Mouse (Mus musculus): ENCODE results near the gene Zdhhc14.

- no peak for TF ChIP-seq TAL1 (conservative IDR thresholded peaks at IDR 0.05; ENCODE audit: low read depth, low read length)
- no peak for TF ChIP-seq CTCF (IDR thresholded peaks at IDR 0.05; ENCODE audit: low read depth, low read length)
- no peak for TF ChIP-seq POLR2AphosphoS5 (IDR thresholded peaks at IDR 0.05; ENCODE audit: insufficient replicate concordance, low read depth, low read length)
Observed at GRCm38 (mm10) chr17:5596490-5596889, 104.1 kb downstream of the Zdhhc14 start.

Data from G1E (cell line).